Mouse (Mus musculus) embryonic fibroblast, embryonic 13.5 days (primary cell): Measurements from ENCODE around the gene Car5b. TPM values are rescaled to one million over a fixed set of nuclear protein-coding genes. Genes with fewer than 3 reads are reported as not detected.

Experiments
- H3K27ac ChIP-seq: 2 replicates; pipeline ENCODE4 v1.5.1; 2012; ENCODE audit warnings: low read length, control low read depth, inconsistent platforms; ENCODE audit not compliant: insufficient read depth
- H3K4me1 ChIP-seq: 2 replicates; pipeline ENCODE4 v1.6.1; 2011; ENCODE audit warnings: low read length; ENCODE audit not compliant: control insufficient read depth, insufficient read depth
- H3K4me3 ChIP-seq: 2 replicates; pipeline ENCODE4 v1.5.1; 2011; ENCODE audit warnings: mild to moderate bottlenecking, control low read depth, low read length; ENCODE audit not compliant: insufficient read depth
- CTCF ChIP-seq: IDR thresholded peaks from 2 replicates; pipeline ENCODE4 v1.5.1; 2011; ENCODE audit warnings: mild to moderate bottlenecking, control low read depth, low read length, moderate library complexity, borderline replicate concordance; ENCODE audit not compliant: insufficient read depth
- POLR2A ChIP-seq: IDR thresholded peaks from 2 replicates; pipeline ENCODE4 v1.6.1; 2011; ENCODE audit warnings: low read depth, mild to moderate bottlenecking, control low read depth, low read length, moderate library complexity
- polyA plus RNA-seq: library from polyadenylated mRNA; stranded (reverse); fragments of >200 nt; gene quantifications from 2 replicates; pipeline ENCODE4 v1.2.4, GENCODE M21; 2011; ENCODE audit warnings: low read depth; ENCODE audit not compliant: missing spikeins, insufficient read length

The Car5b gene
- polyA plus RNA-seq, 1 experiment, result 7.5 TPM

DNA sequence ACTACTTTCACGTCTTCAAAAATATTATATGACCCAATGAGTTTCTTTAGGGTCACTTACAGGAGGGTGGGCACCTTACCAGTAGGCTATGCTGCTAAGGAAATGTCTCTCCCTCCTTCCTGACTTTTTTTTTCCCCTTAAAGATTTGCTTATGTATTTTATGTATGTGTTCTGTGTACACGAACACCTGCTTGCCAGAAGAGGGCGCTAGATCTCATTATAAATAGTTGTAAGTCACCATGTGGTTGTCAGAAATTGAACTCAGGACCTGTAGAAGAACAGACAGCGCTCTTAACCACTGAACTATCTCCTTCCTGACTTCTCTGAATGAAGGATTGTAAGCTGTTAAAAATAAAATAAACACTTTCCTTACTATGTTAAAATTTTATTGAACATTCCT is 46.3 kb downstream of the Car5b start:
- H3K4me3 ChIP-seq, result no peak overlapping the region
- no peak overlapping the region for H3K27ac ChIP-seq
- TF ChIP-seq CTCF (no peak), POLR2A (no peak)
- no peaks in the 10 kb centered on the region for H3K4me1 ChIP-seq

- no peak overlapping the region for H3K27ac ChIP-seq
- TF ChIP-seq POLR2A (no peak), CTCF (no peak)
- H3K4me1 ChIP-seq, result no peaks in the 10 kb centered on the region
- H3K4me3 ChIP-seq, result no peak overlapping the region
Measured at GRCm38 (mm10) chrX:163981092-163981491, 46.7 kb downstream of the Car5b start.

- Histone ChIP-seq H3K27ac (peak within 1 kb of the TSS; percentile 100), H3K4me1 (no peaks in the 10 kb centered on the region), H3K4me3 (peak within 1 kb of the TSS; percentile 89)
- peak; percentile 38; the same call in 1 of the 2 replicates for TF ChIP-seq POLR2A
- TF ChIP-seq CTCF, result no peak
Measured at GRCm38 (mm10) chrX:163958467-163958875, 69.3 kb downstream of the Car5b start, which contains the start of gene Zrsr2. Zrsr2 (minus strand) TSS chrX:163958661.

- no peak for TF ChIP-seq CTCF
- TF ChIP-seq POLR2A, result peak; percentile 57; the same call in 1 of the 2 replicates
- H3K4me3 ChIP-seq, result peak overlapping the region; percentile 85
- H3K27ac ChIP-seq, result peak overlapping the region; percentile 100
- no peaks in the 10 kb centered on the region for H3K4me1 ChIP-seq
Measured at GRCm38 (mm10) chrX:163957803-163958466, 69.9 kb downstream of the Car5b start.

- H3K27ac ChIP-seq, result peak overlapping the region; percentile 67
- no peak for TF ChIP-seq CTCF
- TF ChIP-seq POLR2A, result no peak; the same call in 1 of the 2 replicates
- H3K4me3 ChIP-seq, result peak overlapping the region; percentile 69
- H3K4me1 ChIP-seq, result no peaks in the 10 kb centered on the region; the same call in 1 of the 2 replicates
Measured at GRCm38 (mm10) chrX:163957381-163957780, 70.4 kb downstream of the Car5b start.

DNA sequence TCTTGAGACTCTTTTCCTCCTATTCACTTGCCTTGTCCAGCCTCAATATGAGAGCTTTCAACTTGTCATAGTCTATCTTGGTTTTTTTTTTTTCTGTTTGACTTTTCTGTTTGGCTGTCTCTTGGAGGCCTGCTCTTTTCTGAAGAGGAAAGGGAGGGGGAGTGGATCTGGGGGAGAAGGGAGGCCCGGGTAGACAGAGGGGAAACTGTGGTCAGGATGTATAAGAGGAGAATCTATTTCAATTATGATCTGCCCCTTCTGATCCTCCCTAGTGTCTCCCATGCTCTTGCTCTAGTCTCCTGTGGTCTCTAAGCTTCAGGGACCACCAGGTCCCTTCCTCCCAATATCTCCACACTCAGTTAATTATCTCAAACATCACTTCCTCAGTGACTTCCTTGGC is 76.2 kb downstream of the Car5b start:
- no peak for TF ChIP-seq POLR2A
- TF ChIP-seq CTCF, result no peak
- Histone ChIP-seq H3K4me3 (no peak overlapping the region), H3K4me1 (no peaks in the 10 kb centered on the region; the same call in 1 of the 2 replicates), H3K27ac (no peak overlapping the region)

GRCm38 (mm10) chrX:163944381-163944780 is 83.4 kb downstream of the Car5b start:
- Histone ChIP-seq H3K27ac (no peak overlapping the region), H3K4me1 (no peaks in the 10 kb centered on the region), H3K4me3 (no peak overlapping the region)
- TF ChIP-seq CTCF (no peak), POLR2A (no peak)

GRCm38 (mm10) chrX:163938587-163938986 is 89.2 kb downstream of the Car5b start:
- Histone ChIP-seq H3K4me1 (no peaks in the 10 kb centered on the region; the same call in 1 of the 2 replicates), H3K4me3 (no peak overlapping the region), H3K27ac (peak overlapping the region; percentile 60)
- TF ChIP-seq POLR2A (no peak), CTCF (no peak)

GRCm38 (mm10) chrX:163934731-163935130 is 93.1 kb downstream of the Car5b start:
- Histone ChIP-seq H3K4me3 (no peak overlapping the region), H3K4me1 (no peaks in the 10 kb centered on the region; the same call in 1 of the 2 replicates), H3K27ac (no peak overlapping the region)
- TF ChIP-seq CTCF, result no peak
- TF ChIP-seq POLR2A, result no peak

GRCm38 (mm10) chrX:163929550-163929949 is 98.2 kb downstream of the Car5b start:
- TF ChIP-seq CTCF (no peak), POLR2A (no peak)
- Histone ChIP-seq H3K4me3 (no peak overlapping the region), H3K27ac (no peak overlapping the region), H3K4me1 (no peaks in the 10 kb centered on the region)

Other genes with a start within 250 kb of the Car5b start
- 39.7 and 44.2 TPM in 2 replicates for gene Ap1s2, start 119.0 kb downstream of the Car5b start, polyA plus RNA-seq
- gene Zrsr2, start 69.3 kb downstream of the Car5b start, polyA plus RNA-seq, result 41.6 and 51.0 TPM in 2 replicates
- 6.2 and 9.8 TPM in 2 replicates for gene Siah1b, start 48.5 kb upstream of the Car5b start, polyA plus RNA-seq
- gene Cltrn, start 60.8 kb upstream of the Car5b start, polyA plus RNA-seq, result not detected in 2 replicates
- not detected in 2 replicates for gene Ace2, start 111.3 kb upstream of the Car5b start, polyA plus RNA-seq
- gene Bmx, start 230.2 kb upstream of the Car5b start, polyA plus RNA-seq, result not detected in 2 replicates
- 11.8 and 14.6 TPM in 2 replicates for gene Pir, start 241.4 kb upstream of the Car5b start, polyA plus RNA-seq